Mouse (Mus musculus) embryonic fibroblast, embryonic 13.5 days (primary cell): ENCODE data around the gene Ccdc102a.

ENCODE experiments used
- CTCF ChIP-seq: IDR thresholded peaks from 2 replicates; pipeline ENCODE4 v1.5.1; 2011; ENCODE audit warnings: mild to moderate bottlenecking, control low read depth, low read length, moderate library complexity, borderline replicate concordance; ENCODE audit not compliant: insufficient read depth
- POLR2A ChIP-seq: IDR thresholded peaks from 2 replicates; pipeline ENCODE4 v1.6.1; 2011; ENCODE audit warnings: low read depth, mild to moderate bottlenecking, control low read depth, low read length, moderate library complexity

DNA sequence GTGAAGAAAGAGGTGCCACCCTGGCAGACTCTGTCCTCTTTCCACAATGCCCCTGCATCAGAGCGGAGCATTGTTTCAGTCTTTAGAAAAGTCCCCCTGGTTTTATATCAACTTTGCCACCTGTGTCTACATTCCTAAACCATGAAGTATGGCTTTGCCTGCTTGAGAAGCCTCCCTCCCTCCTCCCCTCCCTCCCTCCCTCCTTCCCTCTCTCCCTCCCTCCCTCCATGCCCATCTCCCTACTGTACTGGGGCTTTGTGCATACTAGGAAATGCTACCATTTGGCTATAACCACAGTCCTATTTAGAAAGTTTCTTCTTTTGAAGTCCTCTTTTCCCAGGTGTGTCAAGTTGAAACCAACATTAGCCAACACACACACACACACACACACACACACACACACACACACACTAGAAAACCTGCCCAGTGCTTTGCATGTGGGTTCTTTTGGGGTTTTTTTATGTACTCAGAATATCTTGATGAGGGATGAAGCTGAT lies 38.2 kb upstream of the Ccdc102a start:
- TF ChIP-seq POLR2A, result no peak
- TF ChIP-seq CTCF, result no peak
